18 mouse cellular contexts compared by ENCODE assay signal in genomic region chr19:53206986-53207385, GRCm38 (mm10).
"Had no signal": no experiment of that assay in that cellular context is flagged by ENCODE, and none has a peak within 500 bp of the region (broad histone marks: within the 10 kb centered on the region; RNA-seq: fewer than 3 reads in every experiment).

No protein-coding gene starts in this region.

- H3K4me2 ChIP-seq: liver, embryonic 15.5 days; lung, embryonic 15.5 days; midbrain, embryonic 12.5 days; neural tube, embryonic 13.5 days; neural tube, embryonic 15.5 days had no signal

- H3K9ac ChIP-seq: liver, embryonic 15.5 days; liver, postnatal 0 days; lung, embryonic 15.5 days; midbrain, embryonic 12.5 days; neural tube, embryonic 13.5 days; neural tube, embryonic 15.5 days had no signal

- H3K4me3 ChIP-seq: liver, embryonic 15.5 days; lung, embryonic 15.5 days; midbrain, embryonic 10.5 days; midbrain, embryonic 12.5 days; myocyte; neural tube, embryonic 13.5 days; neural tube, embryonic 15.5 days had no signal

- DNase-seq: liver, postnatal 0 days; lung, adult 2 months; lung, postnatal 4 days; midbrain, embryonic 14.5 days; retina, postnatal 1 day; right cerebral cortex, postnatal 14 days; thymus, adult 18-20 months; thymus, postnatal 14 days; thymus, postnatal 36 days had no signal

- H3K27me3 ChIP-seq: liver, embryonic 15.5 days; lung, embryonic 15.5 days; midbrain, embryonic 12.5 days; neural tube, embryonic 13.5 days; neural tube, embryonic 15.5 days had no signal

- H3K9me3 ChIP-seq: liver, embryonic 15.5 days; lung, embryonic 15.5 days; midbrain, embryonic 10.5 days; midbrain, embryonic 12.5 days; neural tube, embryonic 13.5 days; neural tube, embryonic 15.5 days had no signal

- H3K27ac ChIP-seq: liver, embryonic 15.5 days; lung, embryonic 15.5 days; midbrain, embryonic 10.5 days; midbrain, embryonic 12.5 days; neural tube, embryonic 13.5 days; neural tube, embryonic 15.5 days had no signal

- H3K36me3 ChIP-seq: liver, embryonic 15.5 days; lung, embryonic 15.5 days; midbrain, embryonic 10.5 days; midbrain, embryonic 12.5 days; neural tube, embryonic 13.5 days; neural tube, embryonic 15.5 days had no signal

- ATAC-seq: liver, postnatal 0 days; lung, postnatal 0 days; midbrain, embryonic 16.5 days had no signal

- H3K4me1 ChIP-seq: midbrain, embryonic 10.5 days; midbrain, embryonic 12.5 days; neural tube, embryonic 13.5 days; neural tube, embryonic 15.5 days had no signal
